Mouse (Mus musculus): ENCODE data around the gene Cdc42ep3. TPM values are rescaled to one million over a fixed set of nuclear protein-coding genes. Genes with fewer than 3 reads are reported as not detected.
A peak's percentile ranks its signal among the peaks of the same experiment; 100 is the strongest.

Gene Cdc42ep3
- total RNA-seq, 2 experiments from 2014 or later: 29.1 to 33.7 TPM

- DNase-seq (ENCODE audit: low spot score): no peak
Measured at GRCm38 (mm10) chr17:79345001-79345709, 9.7 kb downstream of the Cdc42ep3 start.

GRCm38 (mm10) chr17:79343334-79343946, 11.5 kb downstream of the Cdc42ep3 start:
- DNase-seq (ENCODE audit: low spot score): no peak

GRCm38 (mm10) chr17:79342639-79343333, 12.1 kb downstream of the Cdc42ep3 start:
- DNase-seq (ENCODE audit: low spot score): no peak

- DNase-seq (ENCODE audit: low spot score): no peak
Measured at GRCm38 (mm10) chr17:79341946-79342470, 12.9 kb downstream of the Cdc42ep3 start.

GRCm38 (mm10) chr17:79337494-79337893, 17.4 kb downstream of the Cdc42ep3 start:
- no peak for DNase-seq (ENCODE audit: low spot score)

- no peak for DNase-seq (ENCODE audit: low spot score)
Measured at GRCm38 (mm10) chr17:79334701-79335100, 20.2 kb downstream of the Cdc42ep3 start.

GRCm38 (mm10) chr17:79333650-79334049, 21.2 kb downstream of the Cdc42ep3 start:
- no peak for DNase-seq (ENCODE audit: low spot score)

GRCm38 (mm10) chr17:79332864-79333263, 22.0 kb downstream of the Cdc42ep3 start:
- DNase-seq (ENCODE audit: low spot score): peak; percentile 44

GRCm38 (mm10) chr17:79330397-79330796, 24.5 kb downstream of the Cdc42ep3 start:
- DNase-seq (ENCODE audit: low spot score): no peak

- no peak for DNase-seq (ENCODE audit: low spot score)
Measured at GRCm38 (mm10) chr17:79326868-79327376, 28.0 kb downstream of the Cdc42ep3 start.

- DNase-seq (ENCODE audit: low spot score): no peak
Measured at GRCm38 (mm10) chr17:79317085-79317751, 37.7 kb downstream of the Cdc42ep3 start.

GRCm38 (mm10) chr17:79315415-79316094, 39.3 kb downstream of the Cdc42ep3 start:
- DNase-seq (ENCODE audit: low spot score): no peak

GRCm38 (mm10) chr17:79310465-79310864, 44.4 kb downstream of the Cdc42ep3 start:
- DNase-seq (ENCODE audit: low spot score): no peak

GRCm38 (mm10) chr17:79309506-79309905, 45.4 kb downstream of the Cdc42ep3 start:
- DNase-seq (ENCODE audit: low spot score): no peak

- no peak for DNase-seq (ENCODE audit: low spot score)
Measured at GRCm38 (mm10) chr17:79305644-79306043, 49.2 kb downstream of the Cdc42ep3 start.

GRCm38 (mm10) chr17:79303744-79304497, 51.0 kb downstream of the Cdc42ep3 start:
- no peak for DNase-seq (ENCODE audit: low spot score)

GRCm38 (mm10) chr17:79303238-79303637, 51.7 kb downstream of the Cdc42ep3 start:
- no peak for DNase-seq (ENCODE audit: low spot score)

- DNase-seq (ENCODE audit: low spot score): no peak
Measured at GRCm38 (mm10) chr17:79299925-79300324, 55.0 kb downstream of the Cdc42ep3 start.

- DNase-seq (ENCODE audit: low spot score): no peak
Measured at GRCm38 (mm10) chr17:79298968-79299367, 55.9 kb downstream of the Cdc42ep3 start.

GRCm38 (mm10) chr17:79295926-79296325, 59.0 kb downstream of the Cdc42ep3 start:
- no peak for DNase-seq (ENCODE audit: low spot score)

Data from gastrocnemius, adult 18-20 months (tissue).